Mouse (Mus musculus): ENCODE data around the gene Usp50.

Usp50 gene

GRCm38 (mm10) chr2:126665984-126666383 is 117.3 kb downstream of the Usp50 start:
- DNase-seq (ENCODE audit: low read depth, low spot score) = no peak

- no peak for DNase-seq (ENCODE audit: low read depth, low spot score)
These were observed 119.8 kb downstream of the Usp50 start for GRCm38 (mm10) chr2:126663481-126663880.

Measured in retina, adult 2 months (tissue).